8 mouse cellular contexts compared by ENCODE assay signal in genomic region chr15:78405517-78406211, GRCm38 (mm10). TPM values are rescaled to one million over a fixed set of nuclear protein-coding genes. Genes with fewer than 3 reads are reported as not detected.
DNase-seq lines count a peak whose midpoint lies in the region; ATAC-seq and TF ChIP-seq lines count a peak whose summit lies in the region.

Tst (minus strand) TSS chr15:78405907.

- peak within 1 kb of the TSS; percentile 84 for H3K4me3 ChIP-seq in brown adipose tissue, adult 24 weeks (ENCODE audit: insufficient read depth, low read depth, low read length)
- H3K4me3 ChIP-seq in heart, embryonic 11.5 days (ENCODE audit: low read depth, low read length): peak within 1 kb of the TSS; percentile 69
- H3K4me3 ChIP-seq in kidney, embryonic 15.5 days (replicated peaks): peak within 1 kb of the TSS; percentile 63
- peak within 1 kb of the TSS; percentile 63 for H3K4me3 ChIP-seq in limb, embryonic 15.5 days
- H3K4me3 ChIP-seq in midbrain, postnatal 0 days (ENCODE audit: low read depth, low read length): peak within 1 kb of the TSS; percentile 52

- DNase-seq in CD4-positive, CD25-positive, alpha-beta regulatory T cell, adult 2 months (ENCODE audit: low read depth, low spot score): peak; percentile 79
- peak; percentile 93 for DNase-seq in midbrain, postnatal 0 days (ENCODE audit: low spot score)
- peak; percentile 69 to 76 for DNase-seq in spleen, postnatal 36 days (ENCODE audit: low spot score in 2 of 2)

- peak within 1 kb of the TSS; percentile 85 for H3K9ac ChIP-seq in heart, embryonic 11.5 days (ENCODE audit: low read depth, low read length)
- H3K9ac ChIP-seq in kidney, embryonic 15.5 days: peak within 1 kb of the TSS; percentile 66
- peak within 1 kb of the TSS; percentile 57 for H3K9ac ChIP-seq in limb, embryonic 15.5 days
- H3K9ac ChIP-seq in midbrain, postnatal 0 days (replicated peaks; ENCODE audit: low read length, poor library complexity, severe bottlenecking): peak within 1 kb of the TSS; percentile 84

- H3K36me3 ChIP-seq in heart, embryonic 11.5 days (ENCODE audit: control insufficient read depth, insufficient read depth, low read length): no peaks in the 10 kb centered on the region
- no peaks in the 10 kb centered on the region for H3K36me3 ChIP-seq in kidney, embryonic 15.5 days
- H3K36me3 ChIP-seq in limb, embryonic 15.5 days: no peaks in the 10 kb centered on the region
- no peaks in the 10 kb centered on the region for H3K36me3 ChIP-seq in midbrain, postnatal 0 days (ENCODE audit: insufficient read depth, low read length)

- H3K27me3 ChIP-seq in heart, embryonic 11.5 days (ENCODE audit: control insufficient read depth, insufficient read depth, low read length): peaks cover 22% of the 10 kb centered on the region
- peaks cover 29% of the 10 kb centered on the region for H3K27me3 ChIP-seq in kidney, embryonic 15.5 days
- peaks cover 32% of the 10 kb centered on the region for H3K27me3 ChIP-seq in limb, embryonic 15.5 days
- peaks cover 21% of the 10 kb centered on the region; the same call in 1 of the 2 replicates for H3K27me3 ChIP-seq in midbrain, postnatal 0 days (ENCODE audit: insufficient read depth, low read length)

- no peaks in the 10 kb centered on the region for H3K9me3 ChIP-seq in heart, embryonic 11.5 days (replicated peaks; ENCODE audit: control insufficient read depth, low read length)
- no peaks in the 10 kb centered on the region for H3K9me3 ChIP-seq in kidney, embryonic 15.5 days (replicated peaks)
- H3K9me3 ChIP-seq in limb, embryonic 15.5 days: no peaks in the 10 kb centered on the region
- H3K9me3 ChIP-seq in midbrain, postnatal 0 days (ENCODE audit: low read length): no peaks in the 10 kb centered on the region

- TF ChIP-seq CTCF in midbrain, postnatal 0 days (IDR thresholded peaks at IDR 0.05): no peak

- peak within 1 kb of the TSS; percentile 96 for H3K27ac ChIP-seq in brown adipose tissue, adult 24 weeks (replicated peaks; ENCODE audit: low read depth, low read length)
- peak within 1 kb of the TSS; percentile 88 for H3K27ac ChIP-seq in heart, embryonic 11.5 days (ENCODE audit: low read depth, low read length)
- H3K27ac ChIP-seq in kidney, embryonic 15.5 days: peak within 1 kb of the TSS; percentile 99
- peak within 1 kb of the TSS; percentile 93 for H3K27ac ChIP-seq in limb, embryonic 15.5 days
- H3K27ac ChIP-seq in midbrain, postnatal 0 days (ENCODE audit: low read depth, low read length): peak within 1 kb of the TSS; percentile 87

- peak; percentile 71 for ATAC-seq in erythroid progenitor cell, adult 5-6 weeks (replicated peaks; ENCODE audit: low FRiP score, poor library complexity, severe bottlenecking)
- peak; percentile 67 for ATAC-seq in heart, embryonic 11.5 days (replicated peaks; ENCODE audit: insufficient number of reproducible peaks, low FRiP score, low TSS enrichment)
- ATAC-seq in kidney, embryonic 15.5 days (replicated peaks; ENCODE audit: low FRiP score): peak; percentile 82
- ATAC-seq in limb, embryonic 15.5 days (ENCODE audit: insufficient number of reproducible peaks, low FRiP score, low TSS enrichment, low read depth): peak; percentile 71
- peak; percentile 62 for ATAC-seq in midbrain, postnatal 0 days (ENCODE audit: low FRiP score)

- WGBS in heart, embryonic 11.5 days (ENCODE audit: insufficient replicate concordance): 3% methylated on average over 34 of the region's 34 CpGs
- 3% methylated on average over 34 of the region's 34 CpGs for WGBS in kidney, embryonic 15.5 days
- WGBS in limb, embryonic 15.5 days: 3% methylated on average over 34 of the region's 34 CpGs
- WGBS in midbrain, postnatal 0 days: 2% methylated on average over 33 of the region's 34 CpGs

- H3K4me1 ChIP-seq in brown adipose tissue, adult 24 weeks (ENCODE audit: control insufficient read depth, insufficient read depth, insufficient read length, low read length): peaks cover 33% of the 10 kb centered on the region
- H3K4me1 ChIP-seq in heart, embryonic 11.5 days (ENCODE audit: control insufficient read depth, insufficient read depth, low read length): peaks cover 30% of the 10 kb centered on the region
- peaks cover 68% of the 10 kb centered on the region for H3K4me1 ChIP-seq in kidney, embryonic 15.5 days
- H3K4me1 ChIP-seq in limb, embryonic 15.5 days: peaks cover 62% of the 10 kb centered on the region
- peaks cover 18% of the 10 kb centered on the region for H3K4me1 ChIP-seq in midbrain, postnatal 0 days (ENCODE audit: insufficient read depth, low read length)

- peak within 1 kb of the TSS; percentile 97 for H3K4me2 ChIP-seq in heart, embryonic 11.5 days
- peak within 1 kb of the TSS; percentile 86 for H3K4me2 ChIP-seq in kidney, embryonic 15.5 days
- H3K4me2 ChIP-seq in limb, embryonic 15.5 days: peak within 1 kb of the TSS; percentile 91
- peak within 1 kb of the TSS; percentile 91 for H3K4me2 ChIP-seq in midbrain, postnatal 0 days (ENCODE audit: low read depth, low read length, poor library complexity, severe bottlenecking)

RNA-seq across cellular contexts. Expression of gene Tst, which starts in this region (rescaled TPM):
- 37.0 and 39.4 TPM in 2 replicates for polyA plus RNA-seq in brown adipose tissue, adult 24 weeks (2012; ENCODE audit: insufficient read depth, insufficient read length, missing spikeins)
- 29.3 and 42.2 TPM in 2 replicates for total RNA-seq in erythroid progenitor cell, adult 5-6 weeks (2015; ENCODE audit: low replicate concordance)
- 15.8 and 20.8 TPM in 2 replicates for total RNA-seq in erythroid progenitor cell, adult 5-6 weeks (2017; ENCODE audit: low replicate concordance)
- 9.6 and 13.5 TPM in 2 replicates for polyA plus RNA-seq in heart, embryonic 11.5 days (2014; fragmentation: Nextera tagmentation; extraction: Ambion mirVana)
- 44.3 and 52.1 TPM in 2 replicates for polyA plus RNA-seq in kidney, embryonic 15.5 days (2015; fragmentation: Nextera tagmentation; extraction: Ambion mirVana)
- polyA plus RNA-seq in limb, embryonic 15.5 days (2015; fragmentation: Nextera tagmentation; extraction: Ambion mirVana): 15.4 and 17.1 TPM in 2 replicates
- total RNA-seq in midbrain, postnatal 0 days (2014; rRNA removed): 31.3 and 34.8 TPM in 2 replicates
- 34.4 and 40.0 TPM in 2 replicates for polyA plus RNA-seq in midbrain, postnatal 0 days (2015; fragmentation: Nextera tagmentation; extraction: Ambion mirVana)

Comparison
In these comparisons a context has a peak if more than half of its experiments do, and no peak if none do; other contexts are left out.
1. Peak in every context shown above with its lines: DNase-seq, ATAC-seq, H3K4me3 ChIP-seq and H3K27ac ChIP-seq.